Mouse (Mus musculus) left cerebral cortex, adult 2 months (tissue): ENCODE measurements around the gene Ece1. TPM values are rescaled to one million over a fixed set of nuclear protein-coding genes. Genes with fewer than 3 reads are reported as not detected.

Source experiments
- DNase-seq, 2 experiments: peaks; one replicate each; pipeline ENCODE4 v3.0.0; 2021 to 2022; ENCODE audit warnings: low spot score in 2 of 2, mixed read lengths in 1 of 2; ENCODE audit errors: extremely low spot score in 1 of 2
- H3K27ac ChIP-seq: fragments of 200-600 bp; 2 replicates; pipeline ENCODE4 v1.8.1; 2022
- H3K4me3 ChIP-seq: fragments of 200-600 bp; 2 replicates; pipeline ENCODE4 v1.8.1; 2022
- CTCF ChIP-seq: fragments of 200-600 bp; IDR thresholded peaks from 2 replicates; pipeline ENCODE4 v1.8.1; 2022; ENCODE audit warnings: antibody characterized with exemption, mild to moderate bottlenecking, moderate library complexity
- intact Hi-C: fragments of 180-260 bp; cut with DNase I; formaldehyde crosslinking; loops from one replicate; pipeline ENCODE4 v1.15.1; 2025
- total RNA-seq, 2 experiments: library from RNA; stranded (reverse); gene quantifications; 2 replicates each; pipeline ENCODE4 v1.2.3; 2021

Gene Ece1
- total RNA-seq, 2 experiments from 2014 or later, result 83.7 to 98.1 TPM

GRCm38 (mm10) chr4:137871431-137871830 is 9.4 kb downstream of the Ece1 start:
- H3K4me3 ChIP-seq, result no peak overlapping the region
- no peak for DNase-seq
- no peak for TF ChIP-seq CTCF

GRCm38 (mm10) chr4:137874337-137874736 is 12.3 kb downstream of the Ece1 start:
- H3K27ac ChIP-seq, result no peak overlapping the region
- intact Hi-C loops, result no loop called here
- DNase-seq, result no peak
- H3K4me3 ChIP-seq, result no peak overlapping the region
- no peak for TF ChIP-seq CTCF

More at GRCm38 (mm10) chr4:137871431-137871830, 9.4 kb downstream of the Ece1 start:
- H3K27ac ChIP-seq, result no peak overlapping the region
- intact Hi-C loops, result no loop called here

GRCm38 (mm10) chr4:137874826-137875225 is 12.8 kb downstream of the Ece1 start:
- intact Hi-C loops, result no loop called here
- no peak overlapping the region for H3K27ac ChIP-seq
- H3K4me3 ChIP-seq, result no peak overlapping the region
- no peak for DNase-seq
- no peak for TF ChIP-seq CTCF

GRCm38 (mm10) chr4:137875466-137876092 is 13.5 kb downstream of the Ece1 start:
- H3K27ac ChIP-seq, result no peak overlapping the region

GRCm38 (mm10) chr4:137876834-137877233 is 14.8 kb downstream of the Ece1 start:
- intact Hi-C loops, result no loop called here
- DNase-seq, result no peak
- TF ChIP-seq CTCF, result no peak

More at GRCm38 (mm10) chr4:137875466-137876092, 13.5 kb downstream of the Ece1 start:
- intact Hi-C loops, result no loop called here
- DNase-seq, result no peak
- TF ChIP-seq CTCF, result no peak
- H3K4me3 ChIP-seq, result no peak overlapping the region

GRCm38 (mm10) chr4:137877432-137877881 is 15.4 kb downstream of the Ece1 start:
- DNase-seq, result no peak
- no peak for TF ChIP-seq CTCF
- intact Hi-C loops, result no loop called here
- Histone ChIP-seq H3K27ac (no peak overlapping the region), H3K4me3 (no peak overlapping the region)

More at GRCm38 (mm10) chr4:137876834-137877233, 14.8 kb downstream of the Ece1 start:
- Histone ChIP-seq H3K27ac (no peak overlapping the region), H3K4me3 (no peak overlapping the region)

- intact Hi-C loops, result no loop called here
- Histone ChIP-seq H3K4me3 (no peak overlapping the region), H3K27ac (no peak overlapping the region)
- no peak for DNase-seq
- TF ChIP-seq CTCF, result no peak; the same call in 1 of the 2 replicates
Measured at GRCm38 (mm10) chr4:137879383-137880156, 17.5 kb downstream of the Ece1 start.

DNA sequence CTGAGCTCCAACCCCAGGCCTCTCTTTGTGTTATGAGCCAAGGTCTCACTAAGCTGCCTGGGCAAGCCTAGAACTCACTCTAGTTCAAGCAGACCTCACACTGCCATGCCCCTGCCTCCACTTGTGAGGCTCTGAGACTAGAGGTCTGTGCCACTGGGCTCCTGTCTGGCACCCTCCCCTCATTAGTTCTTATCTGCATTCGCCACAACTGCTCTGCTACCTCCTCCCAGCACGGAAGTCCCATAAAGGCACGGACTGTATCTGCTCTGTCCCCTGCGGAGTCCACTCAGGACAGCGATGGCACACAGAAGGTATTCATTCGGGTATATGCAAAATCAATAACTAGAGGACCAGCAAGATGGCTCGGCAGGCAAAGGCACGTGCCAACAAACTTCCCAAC is 19.4 kb downstream of the Ece1 start:
- H3K27ac ChIP-seq, result no peak overlapping the region
- DNase-seq, result no peak
- no peak for TF ChIP-seq CTCF
- intact Hi-C loops, result no loop called here
- H3K4me3 ChIP-seq, result no peak overlapping the region

DNA sequence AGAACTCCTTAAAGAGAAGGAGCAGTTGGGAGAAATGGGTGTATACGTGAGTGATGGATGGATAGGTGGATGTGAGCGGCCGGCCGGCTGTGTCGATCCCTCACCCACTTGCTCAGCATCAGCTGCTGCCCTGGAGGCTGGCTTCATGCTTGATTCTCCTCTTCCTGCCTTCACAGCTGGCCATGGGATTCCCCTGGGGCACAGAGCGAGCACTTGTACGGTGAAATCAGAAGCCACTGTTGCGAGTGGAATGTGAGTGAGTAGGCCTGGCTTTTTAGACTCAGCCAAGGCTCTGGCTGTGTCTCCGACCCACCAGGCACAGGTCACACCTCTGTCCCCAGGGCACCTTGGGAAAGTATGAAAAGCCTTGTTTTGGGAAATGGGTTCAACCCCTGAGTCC is 20.6 kb downstream of the Ece1 start:
- no peak overlapping the region for H3K4me3 ChIP-seq
- no peak for TF ChIP-seq CTCF
- intact Hi-C loops, result no loop called here
- H3K27ac ChIP-seq, result no peak overlapping the region
- DNase-seq, result no peak

- DNase-seq, result no peak
- Histone ChIP-seq H3K27ac (no peak overlapping the region), H3K4me3 (no peak overlapping the region)
- intact Hi-C loops, result no loop called here
- TF ChIP-seq CTCF, result no peak
Measured at GRCm38 (mm10) chr4:137883513-137884150, 21.6 kb downstream of the Ece1 start.

- Histone ChIP-seq H3K27ac (no peak overlapping the region), H3K4me3 (no peak overlapping the region)
- intact Hi-C loops, result no loop called here
- TF ChIP-seq CTCF, result no peak
- no peak for DNase-seq
Measured at GRCm38 (mm10) chr4:137887337-137887992, 25.4 kb downstream of the Ece1 start.

DNA sequence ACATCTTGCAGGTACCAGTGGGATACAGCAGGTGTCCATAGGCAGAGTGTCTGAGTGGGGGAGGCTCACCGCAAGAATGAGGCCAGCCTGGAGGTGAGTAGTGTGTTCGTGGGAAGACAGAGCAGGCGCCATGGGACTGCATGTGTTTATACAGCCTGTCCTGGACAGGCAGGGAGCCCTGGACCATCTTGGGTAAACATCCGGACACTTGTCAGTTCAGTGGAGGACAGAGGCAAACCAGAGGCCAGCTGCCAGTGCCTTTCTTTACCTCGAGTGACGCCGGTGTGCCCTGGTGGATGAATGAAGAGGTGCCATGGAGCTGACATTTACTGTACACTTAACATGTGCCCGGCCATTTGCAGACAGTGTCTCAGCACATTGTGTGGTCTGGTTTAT is 26.0 kb downstream of the Ece1 start:
- no peak for DNase-seq
- no peak overlapping the region for H3K4me3 ChIP-seq
- no peak overlapping the region for H3K27ac ChIP-seq
- intact Hi-C loops, result no loop called here
- no peak; the same call in 1 of the 2 replicates for TF ChIP-seq CTCF
